Mouse (Mus musculus) lung, postnatal 0 days (tissue): Measurements from ENCODE around the gene Rasgrf1. TPM values are rescaled to one million over a fixed set of nuclear protein-coding genes. Genes with fewer than 3 reads are reported as not detected.

ENCODE experiments used
- ATAC-seq: fragments of 200-750 bp; cut with Nextera tagmentation; 2 replicates; pipeline ENCODE4 v1.8.0; 2017; ENCODE audit warnings: moderate library complexity
- DNase-seq: peaks from one replicate; pipeline ENCODE4 v3.0.0-alpha.2; 2016; ENCODE audit warnings: low spot score
- H3K27ac ChIP-seq: fragments of 300-500 bp; sonication (generic); 2 replicates; pipeline ENCODE4 v1.5.1; 2014; ENCODE audit warnings: antibody characterized with exemption, mild to moderate bottlenecking, low read length, mixed read lengths
- H3K27me3 ChIP-seq: fragments of 300-500 bp; sonication (generic); replicated peaks from 2 replicates; pipeline ENCODE4 v1.6.1; 2014; ENCODE audit warnings: low read length, mixed read lengths; ENCODE audit not compliant: insufficient read depth
- H3K36me3 ChIP-seq: fragments of 300-500 bp; sonication (generic); 2 replicates; pipeline ENCODE4 v1.6.1; 2014; ENCODE audit warnings: low read length, mixed read lengths; ENCODE audit not compliant: insufficient read depth
- H3K4me1 ChIP-seq: fragments of 300-500 bp; sonication (generic); 2 replicates; pipeline ENCODE4 v1.6.1; 2014; ENCODE audit warnings: antibody characterized with exemption, low read depth, low read length, mixed read lengths; ENCODE audit not compliant: insufficient read depth
- H3K4me2 ChIP-seq: fragments of 300-500 bp; sonication (generic); replicated peaks from 2 replicates; pipeline ENCODE4 v1.6.1; 2014; ENCODE audit warnings: low read depth, mild to moderate bottlenecking, low read length, moderate library complexity, mixed read lengths
- H3K4me3 ChIP-seq: fragments of 300-500 bp; sonication (generic); 2 replicates; pipeline ENCODE4 v1.5.1; 2014; ENCODE audit warnings: low read depth, low read length
- H3K9ac ChIP-seq: fragments of 300-500 bp; sonication (generic); replicated peaks from 2 replicates; pipeline ENCODE4 v1.6.1; 2014; ENCODE audit warnings: low read depth, mild to moderate bottlenecking
- H3K9me3 ChIP-seq: fragments of 300-500 bp; sonication (generic); 2 replicates; pipeline ENCODE4 v1.6.1; 2016; ENCODE audit warnings: low read length, mixed read lengths
- CTCF ChIP-seq: IDR thresholded peaks from 2 replicates; pipeline ENCODE4 v1.5.1; 2016; ENCODE audit warnings: antibody characterized with exemption, mild to moderate bottlenecking
- EP300 ChIP-seq: IDR thresholded peaks from 2 replicates; pipeline ENCODE4 v1.6.1; 2016; ENCODE audit warnings: antibody characterized with exemption, mild to moderate bottlenecking, control low read depth
- WGBS: fragments of 180-500 bp; shearing (Covaris S2); extraction: QIAGEN DNeasy Blood & Tissue Kit; methylation state at CpG from one replicate; pipeline ENCODE4 v1.1.7; 2014; 5-methylcytosine and 5-hydroxymethylcytosine counted together
- polyA plus RNA-seq: library from polyadenylated mRNA; unstranded; fragments of >200 nt; fragmentation: Nextera tagmentation; extraction: Ambion mirVana; gene quantifications from 2 replicates; pipeline ENCODE4 v1.2.1, GENCODE M21; 2015

Rasgrf1 gene
- polyA plus RNA-seq, 1 experiment from 2014 or later, result 0.88 TPM

DNA sequence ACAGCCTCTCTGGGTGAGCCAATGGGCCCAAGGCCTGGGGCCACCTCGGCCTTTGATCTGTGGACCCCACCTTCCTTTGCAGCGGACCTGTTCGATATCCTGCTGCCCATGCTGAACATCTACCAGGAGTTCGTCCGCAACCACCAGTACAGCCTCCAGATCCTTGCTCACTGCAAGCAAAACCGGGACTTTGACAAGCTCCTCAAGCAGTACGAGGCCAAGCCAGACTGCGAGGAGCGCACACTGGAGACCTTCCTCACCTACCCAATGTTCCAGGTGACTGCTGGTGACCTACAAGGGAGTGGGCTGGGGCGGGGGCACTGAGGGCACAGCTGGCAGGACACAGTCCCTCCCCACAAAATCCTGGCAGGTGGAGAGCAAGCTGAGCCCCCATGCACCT lies 60.6 kb downstream of the Rasgrf1 start:
- no peaks in the 10 kb centered on the region for H3K36me3 ChIP-seq
- no peak overlapping the region for H3K27ac ChIP-seq
- no peak for TF ChIP-seq EP300
- TF ChIP-seq CTCF, result no peak
- no peaks in the 10 kb centered on the region for H3K27me3 ChIP-seq
- no peaks in the 10 kb centered on the region for H3K9me3 ChIP-seq
- DNase-seq, result no peak
- no peak overlapping the region for H3K4me3 ChIP-seq
- no peaks in the 10 kb centered on the region for H3K4me1 ChIP-seq
- H3K9ac ChIP-seq, result no peak overlapping the region
- WGBS, result 93% methylated on average over 10 of the region's 10 CpGs
- H3K4me2 ChIP-seq, result no peak overlapping the region
- ATAC-seq, result no peak

DNA sequence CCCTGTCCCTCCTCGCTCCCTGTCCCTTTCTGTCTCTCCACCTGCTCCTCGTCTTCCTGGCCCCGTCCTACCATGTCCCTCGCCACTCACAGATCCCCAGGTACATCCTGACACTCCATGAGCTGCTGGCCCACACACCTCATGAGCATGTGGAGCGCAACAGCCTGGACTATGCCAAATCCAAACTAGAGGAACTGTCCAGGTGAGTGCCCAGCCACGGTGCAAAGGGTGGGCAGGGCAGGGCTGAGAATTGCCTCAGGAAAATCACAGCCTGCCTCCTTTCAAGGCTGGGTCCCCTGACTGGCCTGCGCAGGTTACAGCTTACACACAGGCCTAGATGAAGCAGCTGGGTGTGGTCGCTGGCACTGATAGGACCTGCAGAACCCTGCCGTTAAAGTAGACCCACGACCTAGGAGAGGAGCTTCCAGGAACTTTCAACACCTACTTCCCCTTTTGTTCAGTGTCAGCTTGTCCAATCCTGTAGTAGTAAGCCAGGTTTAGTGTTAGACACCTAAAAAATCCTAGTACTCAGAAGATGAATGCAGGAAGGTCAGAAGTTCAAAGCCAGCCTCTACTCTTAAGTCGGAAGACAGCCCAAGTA lies 61.3 kb downstream of the Rasgrf1 start:
- H3K36me3 ChIP-seq, result no peaks in the 10 kb centered on the region
- no peak overlapping the region for H3K9ac ChIP-seq
- TF ChIP-seq CTCF (no peak), EP300 (no peak)
- H3K4me2 ChIP-seq, result no peak overlapping the region
- no peaks in the 10 kb centered on the region for H3K27me3 ChIP-seq
- DNase-seq (no peak), ATAC-seq (no peak)
- WGBS, result 66% methylated on average over 11 of the region's 11 CpGs
- H3K4me1 ChIP-seq, result no peaks in the 10 kb centered on the region
- H3K27ac ChIP-seq, result no peak overlapping the region
- no peaks in the 10 kb centered on the region for H3K9me3 ChIP-seq
- no peak overlapping the region for H3K4me3 ChIP-seq

DNA sequence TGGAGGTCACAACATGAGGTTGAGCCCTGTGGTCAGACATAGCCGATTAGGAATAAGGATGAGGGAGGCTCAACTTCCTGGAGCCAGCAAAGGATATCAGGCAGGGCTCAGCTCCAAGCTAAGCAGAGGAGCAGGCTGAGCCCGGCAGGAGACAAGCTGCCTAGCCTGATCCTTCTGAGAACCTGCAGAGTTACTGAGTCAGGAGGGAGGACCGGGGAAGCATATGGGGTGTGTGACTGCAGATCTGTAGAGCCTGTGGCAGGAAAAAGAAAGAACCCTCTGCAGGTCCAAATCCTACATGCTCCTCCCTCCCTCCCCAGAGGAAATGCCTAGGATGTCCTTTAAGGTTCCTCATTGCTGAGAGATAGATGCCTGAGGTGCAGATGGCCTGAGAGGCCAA lies 62.6 kb downstream of the Rasgrf1 start:
- H3K27ac ChIP-seq, result no peak overlapping the region
- no peak for TF ChIP-seq CTCF
- no peak for TF ChIP-seq EP300
- no peaks in the 10 kb centered on the region for H3K9me3 ChIP-seq
- no peak overlapping the region for H3K4me3 ChIP-seq
- no peaks in the 10 kb centered on the region for H3K27me3 ChIP-seq
- no peak for DNase-seq
- no peak overlapping the region for H3K9ac ChIP-seq
- no peak overlapping the region for H3K4me2 ChIP-seq
- H3K36me3 ChIP-seq, result no peaks in the 10 kb centered on the region
- WGBS, result 30% methylated on average over 3 of the region's 3 CpGs
- H3K4me1 ChIP-seq, result no peaks in the 10 kb centered on the region
- no peak for ATAC-seq

DNA sequence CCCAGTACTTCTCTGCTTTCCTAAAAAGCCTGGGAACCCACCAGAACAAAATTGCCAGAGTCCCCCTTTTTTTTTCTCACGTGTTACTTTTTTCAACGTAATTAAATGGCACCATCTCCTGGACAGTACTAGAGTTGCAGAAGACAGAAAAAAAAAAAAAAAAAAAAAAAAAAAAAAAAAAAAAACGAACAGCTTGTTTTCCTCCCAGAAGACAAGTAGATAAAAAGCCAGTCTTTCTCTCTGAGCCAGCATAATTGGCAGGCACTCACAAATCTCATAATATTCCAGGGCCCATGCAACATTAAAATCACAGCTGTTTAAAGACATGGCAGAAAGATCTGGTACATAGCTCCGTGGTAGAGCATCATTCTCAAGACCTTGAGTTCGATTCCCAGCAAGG lies 64.1 kb downstream of the Rasgrf1 start:
- peaks cover under 1% of the 10 kb centered on the region; the same call in 1 of the 2 replicates for H3K4me1 ChIP-seq
- DNase-seq (peak; percentile 86), ATAC-seq (peak; percentile 56)
- no peak overlapping the region for H3K4me3 ChIP-seq
- H3K9ac ChIP-seq, result no peak overlapping the region
- H3K36me3 ChIP-seq, result no peaks in the 10 kb centered on the region
- H3K27me3 ChIP-seq, result no peaks in the 10 kb centered on the region
- H3K4me2 ChIP-seq, result no peak overlapping the region
- peak; percentile 45 for TF ChIP-seq CTCF
- TF ChIP-seq EP300, result peak; percentile 34; the same call in 1 of the 2 replicates
- WGBS, result 25% methylated on average over 5 of the region's 5 CpGs
- H3K9me3 ChIP-seq, result no peaks in the 10 kb centered on the region
- no peak overlapping the region for H3K27ac ChIP-seq

DNA sequence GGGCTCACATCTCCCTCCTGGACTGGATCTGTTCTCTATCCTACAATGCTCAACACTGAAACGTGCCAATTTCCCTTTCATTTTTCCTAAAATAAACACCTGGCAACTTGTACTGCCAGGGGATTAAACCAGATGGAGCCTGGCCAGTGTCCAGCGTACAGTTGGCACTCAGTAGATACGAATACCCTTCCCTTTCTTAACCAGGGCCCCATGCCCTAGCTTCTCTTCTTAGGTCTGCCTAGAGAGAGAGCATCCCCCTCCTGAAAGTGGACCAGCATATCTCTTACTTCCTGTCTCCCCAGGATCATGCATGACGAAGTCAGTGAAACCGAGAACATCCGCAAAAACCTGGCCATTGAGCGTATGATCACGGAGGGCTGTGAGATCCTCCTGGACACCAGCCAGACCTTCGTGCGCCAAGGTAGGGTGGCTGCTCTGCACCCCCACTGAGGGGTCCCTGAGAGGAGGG lies 64.8 kb downstream of the Rasgrf1 start:
- WGBS, result 59% methylated on average over 10 of the region's 10 CpGs
- TF ChIP-seq CTCF, result no peak
- no peak for TF ChIP-seq EP300

DNA sequence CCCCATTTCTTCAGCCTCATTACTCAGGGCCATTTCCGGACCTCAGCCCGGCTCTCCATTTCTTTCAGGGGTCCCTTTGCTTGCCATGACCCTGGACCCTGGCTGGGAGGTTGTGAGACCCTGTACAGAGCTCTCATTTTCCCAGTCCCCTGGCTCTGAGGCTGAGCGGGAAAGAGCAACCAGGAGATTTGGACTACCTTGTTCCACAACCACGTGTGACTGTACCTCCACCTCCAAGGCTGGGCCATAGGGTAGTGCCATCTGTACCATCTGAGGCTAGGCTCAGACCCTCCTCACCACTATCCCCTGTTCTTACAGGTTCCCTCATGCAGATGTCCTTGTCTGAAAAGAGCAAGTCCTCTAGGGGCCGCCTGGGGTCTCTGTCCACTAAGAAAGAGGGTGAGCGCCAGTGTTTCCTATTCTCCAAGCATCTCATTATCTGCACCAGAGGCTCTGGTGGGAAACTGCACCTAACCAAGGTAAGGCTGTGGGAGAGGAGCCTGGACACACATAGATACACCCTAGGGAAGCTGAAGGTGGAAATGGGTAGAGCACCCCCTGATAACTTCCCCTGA lies 66.7 kb downstream of the Rasgrf1 start:
- Histone ChIP-seq H3K27me3 (no peaks in the 10 kb centered on the region), H3K4me2 (no peak overlapping the region), H3K4me1 (peaks cover 6% of the 10 kb centered on the region; the same call in 1 of the 2 replicates), H3K9ac (no peak overlapping the region), H3K4me3 (no peak overlapping the region), H3K36me3 (no peaks in the 10 kb centered on the region), H3K27ac (no peak overlapping the region), H3K9me3 (no peaks in the 10 kb centered on the region)
- DNase-seq, result peak; percentile 37
- TF ChIP-seq CTCF (peak; percentile 53), EP300 (no peak)
- 76% methylated on average over 6 of the region's 6 CpGs for WGBS
- ATAC-seq, result no peak

More for the DNA sequence above, 64.8 kb downstream of the Rasgrf1 start:
- no peak for DNase-seq
- H3K9me3 ChIP-seq, result no peaks in the 10 kb centered on the region
- H3K4me1 ChIP-seq, result peaks cover 6% of the 10 kb centered on the region; the same call in 1 of the 2 replicates
- H3K27me3 ChIP-seq, result no peaks in the 10 kb centered on the region
- H3K27ac ChIP-seq, result no peak overlapping the region
- no peak overlapping the region for H3K9ac ChIP-seq
- no peak for ATAC-seq
- no peaks in the 10 kb centered on the region for H3K36me3 ChIP-seq
- no peak overlapping the region for H3K4me2 ChIP-seq
- no peak overlapping the region for H3K4me3 ChIP-seq
